Mouse (Mus musculus) lung, embryonic 16.5 days (tissue): Measurements from ENCODE around the gene Kctd17. TPM values are rescaled to one million over a fixed set of nuclear protein-coding genes. Genes with fewer than 3 reads are reported as not detected.

ENCODE experiments used
- ATAC-seq: fragments of 200-750 bp; cut with Nextera tagmentation; 2 replicates; pipeline ENCODE4 v1.8.0; 2017; ENCODE audit warnings: low read depth, mild to moderate bottlenecking, moderate library complexity
- H3K27ac ChIP-seq: fragments of 300-500 bp; sonication (generic); 2 replicates; pipeline ENCODE4 v1.5.1; 2014; ENCODE audit warnings: mild to moderate bottlenecking, control low read depth, low read length
- H3K27me3 ChIP-seq: fragments of 300-500 bp; sonication (generic); 2 replicates; pipeline ENCODE4 v1.6.1; 2014; ENCODE audit warnings: low read depth, low read length, mixed read lengths; ENCODE audit not compliant: control insufficient read depth, insufficient read depth
- H3K36me3 ChIP-seq: fragments of 300-500 bp; sonication (generic); 2 replicates; pipeline ENCODE4 v1.6.1; 2014; ENCODE audit warnings: low read length; ENCODE audit not compliant: control insufficient read depth, insufficient read depth
- H3K4me1 ChIP-seq: fragments of 300-500 bp; sonication (generic); replicated peaks from 2 replicates; pipeline ENCODE4 v1.6.1; 2014; ENCODE audit warnings: low read length, mixed read lengths; ENCODE audit not compliant: control insufficient read depth, insufficient read depth
- H3K4me2 ChIP-seq: fragments of 300-500 bp; sonication (generic); 2 replicates; pipeline ENCODE4 v1.6.1; 2014; ENCODE audit warnings: low read depth, low read length, control low read depth
- H3K4me3 ChIP-seq: fragments of 300-500 bp; sonication (generic); 2 replicates; pipeline ENCODE4 v1.5.1; 2014; ENCODE audit warnings: mild to moderate bottlenecking, low read length, control low read depth
- H3K9ac ChIP-seq: fragments of 300-500 bp; sonication (generic); 2 replicates; pipeline ENCODE4 v1.6.1; 2014; ENCODE audit warnings: low read length, control low read depth
- H3K9me3 ChIP-seq: fragments of 300-500 bp; sonication (generic); 2 replicates; pipeline ENCODE4 v1.6.1; 2016; ENCODE audit warnings: low read length; ENCODE audit not compliant: control insufficient read depth
- WGBS: fragments of 180-500 bp; shearing (Covaris S2); extraction: QIAGEN DNeasy Blood & Tissue Kit; methylation state at CpG from one replicate; pipeline ENCODE4 v1.1.7; 2014; 5-methylcytosine and 5-hydroxymethylcytosine counted together
- polyA plus RNA-seq: library from polyadenylated mRNA; unstranded; fragments of >200 nt; fragmentation: Nextera tagmentation; extraction: Ambion mirVana; gene quantifications from 2 replicates; pipeline ENCODE4 v1.2.1, GENCODE M21; 2015

The Kctd17 gene
- polyA plus RNA-seq, 1 experiment from 2014 or later, result 37.0 TPM

- Histone ChIP-seq H3K27me3 (no peaks in the 10 kb centered on the region), H3K9me3 (no peaks in the 10 kb centered on the region), H3K4me3 (no peak overlapping the region), H3K27ac (peak overlapping the region; percentile 82), H3K9ac (no peak overlapping the region), H3K36me3 (peaks cover 4% of the 10 kb centered on the region; the same call in 1 of the 2 replicates), H3K4me2 (no peak overlapping the region), H3K4me1 (peaks cover 21% of the 10 kb centered on the region)
- WGBS, result 42% methylated on average over 4 of the region's 4 CpGs
- ATAC-seq, result no peak
Observed at GRCm38 (mm10) chr15:78438018-78438394, 9.6 kb downstream of the Kctd17 start.

GRCm38 (mm10) chr15:78438505-78438904 is 10.1 kb downstream of the Kctd17 start:
- no peak overlapping the region for H3K9ac ChIP-seq
- H3K36me3 ChIP-seq, result peaks cover 4% of the 10 kb centered on the region; the same call in 1 of the 2 replicates
- no peaks in the 10 kb centered on the region for H3K27me3 ChIP-seq
- no peak overlapping the region for H3K4me2 ChIP-seq
- H3K4me1 ChIP-seq, result peaks cover 21% of the 10 kb centered on the region
- H3K9me3 ChIP-seq, result no peaks in the 10 kb centered on the region
- no peak for ATAC-seq
- H3K4me3 ChIP-seq, result no peak overlapping the region
- H3K27ac ChIP-seq, result no peak overlapping the region
- 59% methylated on average over 8 of the region's 8 CpGs for WGBS

DNA sequence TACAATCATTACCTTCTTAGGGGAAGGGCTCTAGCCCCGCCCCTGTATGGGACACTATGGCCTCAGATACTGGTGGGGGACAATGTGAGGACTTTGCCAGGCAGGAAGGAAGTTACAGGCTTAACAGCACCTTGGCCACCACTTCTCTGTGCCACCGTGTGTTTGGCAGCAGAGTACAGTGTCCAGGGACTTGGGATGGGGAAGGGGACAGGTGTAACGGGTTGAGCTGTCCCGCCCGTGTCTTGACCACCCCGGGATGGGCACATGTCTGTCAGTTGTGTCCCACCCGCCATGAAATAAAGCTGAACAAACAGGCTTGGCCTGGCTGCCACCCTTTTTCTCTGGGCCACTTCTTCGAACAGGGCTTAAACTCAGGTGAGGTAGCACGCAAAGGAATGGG is 10.6 kb downstream of the Kctd17 start:
- peaks cover 21% of the 10 kb centered on the region for H3K4me1 ChIP-seq
- H3K9ac ChIP-seq, result no peak overlapping the region
- WGBS, result 57% methylated on average over 9 of the region's 9 CpGs
- no peak overlapping the region for H3K4me3 ChIP-seq
- H3K9me3 ChIP-seq, result no peaks in the 10 kb centered on the region
- H3K27me3 ChIP-seq, result no peaks in the 10 kb centered on the region
- H3K4me2 ChIP-seq, result no peak overlapping the region
- peaks cover under 1% of the 10 kb centered on the region; the same call in 1 of the 2 replicates for H3K36me3 ChIP-seq
- H3K27ac ChIP-seq, result no peak overlapping the region
- no peak for ATAC-seq

DNA sequence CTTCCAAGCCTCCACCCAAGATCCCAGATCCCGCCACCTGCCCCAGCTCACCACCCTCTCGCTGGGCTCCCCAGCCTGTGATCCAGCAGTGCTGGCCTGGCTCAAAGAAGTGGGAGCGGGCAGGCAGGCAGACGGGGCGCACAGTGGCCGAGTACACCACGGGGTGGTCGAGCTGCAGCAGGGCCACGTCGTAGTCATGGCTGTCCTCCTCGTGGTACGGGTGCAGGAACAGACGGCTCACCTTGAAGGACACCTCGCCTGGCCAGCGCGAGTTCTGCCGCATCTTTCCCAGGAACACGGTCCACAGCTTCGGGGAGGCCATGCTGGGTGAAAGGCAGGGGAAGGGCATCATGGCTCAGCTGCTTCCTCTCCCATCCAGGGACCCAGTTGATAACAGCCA is 13.9 kb downstream of the Kctd17 start:
- H3K9me3 ChIP-seq, result no peaks in the 10 kb centered on the region
- no peak overlapping the region for H3K4me3 ChIP-seq
- H3K9ac ChIP-seq, result no peak overlapping the region
- no peak overlapping the region for H3K4me2 ChIP-seq
- H3K36me3 ChIP-seq, result no peaks in the 10 kb centered on the region
- H3K27me3 ChIP-seq, result no peaks in the 10 kb centered on the region
- ATAC-seq, result no peak
- peaks cover 11% of the 10 kb centered on the region for H3K4me1 ChIP-seq
- H3K27ac ChIP-seq, result no peak overlapping the region
- WGBS, result 87% methylated on average over 19 of the region's 19 CpGs

DNA sequence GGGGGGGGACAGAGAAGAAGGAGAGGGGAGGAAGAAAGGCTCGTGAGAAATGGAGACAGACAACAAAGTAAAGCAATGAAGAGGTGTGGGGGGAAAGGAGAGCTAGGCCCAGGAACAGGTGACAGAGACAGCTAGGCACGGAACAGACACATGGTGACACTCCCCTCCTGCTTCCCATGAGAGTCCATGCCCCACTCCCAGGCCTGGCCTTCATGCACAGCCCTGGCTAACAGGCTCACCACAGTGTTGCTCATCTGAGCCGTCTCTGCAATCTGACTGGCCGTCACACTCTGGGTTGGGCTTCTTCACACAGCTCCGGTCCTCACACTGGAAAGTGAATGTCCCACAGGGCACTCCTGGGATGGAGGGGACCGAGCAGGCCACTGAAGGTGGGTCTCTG is 15.5 kb downstream of the Kctd17 start:
- H3K27me3 ChIP-seq, result no peaks in the 10 kb centered on the region
- H3K9me3 ChIP-seq, result no peaks in the 10 kb centered on the region
- no peak overlapping the region for H3K4me3 ChIP-seq
- no peak overlapping the region for H3K9ac ChIP-seq
- H3K4me2 ChIP-seq, result no peak overlapping the region
- no peak for ATAC-seq
- H3K27ac ChIP-seq, result no peak overlapping the region
- peaks cover 3% of the 10 kb centered on the region; the same call in 1 of the 2 replicates for H3K4me1 ChIP-seq
- H3K36me3 ChIP-seq, result no peaks in the 10 kb centered on the region
- 47% methylated on average over 6 of the region's 6 CpGs for WGBS

DNA sequence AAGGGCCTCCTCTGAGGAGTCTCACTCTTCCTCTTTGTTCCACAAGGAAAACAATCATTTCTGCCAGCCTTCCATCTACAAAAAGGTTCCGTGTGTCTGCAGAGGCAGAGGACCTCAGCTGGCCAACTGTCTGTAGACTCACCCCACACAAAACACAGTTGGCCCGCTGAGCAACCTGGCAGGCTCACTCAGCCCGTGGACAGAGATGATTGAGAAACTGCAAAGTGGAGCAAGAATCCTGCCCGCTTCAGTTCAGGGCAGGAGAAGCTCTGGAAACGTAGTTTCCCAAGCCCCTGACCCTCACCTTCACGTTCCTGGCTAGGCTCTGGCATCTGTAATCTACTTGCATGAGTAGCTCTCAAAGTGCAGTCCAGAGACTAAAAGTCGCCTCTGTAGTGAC is 18.8 kb downstream of the Kctd17 start:
- Histone ChIP-seq H3K9me3 (no peaks in the 10 kb centered on the region), H3K27me3 (no peaks in the 10 kb centered on the region), H3K27ac (peak overlapping the region; percentile 1; the same call in 1 of the 2 replicates), H3K4me1 (peaks cover 4% of the 10 kb centered on the region; the same call in 1 of the 2 replicates), H3K4me3 (no peak overlapping the region), H3K4me2 (no peak overlapping the region), H3K36me3 (no peaks in the 10 kb centered on the region), H3K9ac (peak overlapping the region; percentile 50)
- whole genome bisulfite sequencing, result 32% methylated on average over 7 of the region's 7 CpGs
- ATAC-seq, result no peak

GRCm38 (mm10) chr15:78447746-78448535 is 19.6 kb downstream of the Kctd17 start:
- Histone ChIP-seq H3K4me1 (peaks cover 4% of the 10 kb centered on the region; the same call in 1 of the 2 replicates), H3K4me3 (peak overlapping the region; percentile 50), H3K9ac (peak overlapping the region; percentile 71), H3K27ac (peak overlapping the region; percentile 94), H3K4me2 (peak overlapping the region; percentile 86), H3K9me3 (no peaks in the 10 kb centered on the region), H3K27me3 (no peaks in the 10 kb centered on the region), H3K36me3 (no peaks in the 10 kb centered on the region)
- peak; percentile 79 for ATAC-seq
- 1% methylated on average over 22 of the region's 22 CpGs for WGBS

- Histone ChIP-seq H3K4me3 (no peak overlapping the region), H3K9ac (no peak overlapping the region), H3K4me1 (peaks cover 4% of the 10 kb centered on the region; the same call in 1 of the 2 replicates), H3K36me3 (no peaks in the 10 kb centered on the region), H3K9me3 (no peaks in the 10 kb centered on the region), H3K27me3 (no peaks in the 10 kb centered on the region), H3K27ac (peak overlapping the region; percentile 6; the same call in 1 of the 2 replicates), H3K4me2 (no peak overlapping the region)
- 63% methylated on average over 6 of the region's 6 CpGs for WGBS
- ATAC-seq, result no peak
Observed at GRCm38 (mm10) chr15:78449131-78449530, 20.8 kb downstream of the Kctd17 start.

GRCm38 (mm10) chr15:78449694-78450418 is 21.5 kb downstream of the Kctd17 start:
- 27% methylated on average over 7 of the region's 7 CpGs for WGBS
- no peak for ATAC-seq
- Histone ChIP-seq H3K4me2 (no peak overlapping the region), H3K4me1 (peaks cover 4% of the 10 kb centered on the region; the same call in 1 of the 2 replicates), H3K9me3 (no peaks in the 10 kb centered on the region), H3K36me3 (no peaks in the 10 kb centered on the region), H3K4me3 (no peak overlapping the region), H3K9ac (no peak overlapping the region), H3K27me3 (no peaks in the 10 kb centered on the region), H3K27ac (no peak overlapping the region)
